Mouse (Mus musculus) layer of hippocampus, adult 11-12 months (tissue): ENCODE results near the gene Ssh2.

ENCODE experiments used
- DNase-seq: peaks from one replicate; pipeline ENCODE4 v3.0.0; 2022; ENCODE audit warnings: low spot score

Ssh2 gene

DNA sequence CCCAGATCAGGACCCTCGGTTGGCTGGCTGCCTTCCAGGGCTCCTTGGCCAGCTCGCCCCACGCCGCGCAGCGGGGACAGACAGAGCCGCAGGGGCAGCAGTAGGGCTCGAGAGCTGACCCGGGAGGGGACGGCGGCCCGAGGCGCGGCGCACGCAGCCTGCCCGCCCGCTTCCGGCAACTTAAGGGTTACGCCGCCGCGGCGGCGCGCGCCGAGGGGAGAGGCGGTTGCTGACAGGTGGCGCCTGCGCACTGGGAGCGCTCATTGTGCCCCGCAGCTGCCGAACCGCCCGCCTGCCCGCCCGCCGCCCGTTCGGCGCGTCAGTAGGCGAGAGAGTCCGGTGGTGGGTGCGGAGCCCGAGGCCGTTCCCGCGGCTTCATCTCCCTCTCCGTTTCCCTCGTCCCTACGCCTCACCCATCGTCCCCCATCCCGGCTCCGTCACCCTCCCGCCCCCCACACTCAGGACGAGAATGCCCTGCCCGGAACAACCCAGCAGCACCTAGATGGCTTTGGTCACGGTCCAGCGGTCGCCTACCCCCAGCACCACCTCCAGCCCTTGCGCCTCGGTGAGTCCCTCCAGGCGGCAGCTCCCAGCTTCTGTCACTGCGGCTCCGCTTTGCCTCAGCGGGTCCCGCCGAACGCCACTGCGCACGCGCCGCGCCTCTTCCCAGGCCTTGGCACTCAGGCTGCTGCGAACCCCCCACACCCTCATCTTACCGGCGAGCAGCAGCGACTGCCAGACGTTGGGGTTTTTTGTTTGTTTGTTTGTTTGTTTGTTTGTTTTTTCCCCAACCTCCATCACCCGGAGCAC, at the start of gene Ssh2:
Ssh2 (plus strand) TSS at position 337 of the 810 bp plus-strand sequence.
- peak; percentile 76 for DNase-seq

DNA sequence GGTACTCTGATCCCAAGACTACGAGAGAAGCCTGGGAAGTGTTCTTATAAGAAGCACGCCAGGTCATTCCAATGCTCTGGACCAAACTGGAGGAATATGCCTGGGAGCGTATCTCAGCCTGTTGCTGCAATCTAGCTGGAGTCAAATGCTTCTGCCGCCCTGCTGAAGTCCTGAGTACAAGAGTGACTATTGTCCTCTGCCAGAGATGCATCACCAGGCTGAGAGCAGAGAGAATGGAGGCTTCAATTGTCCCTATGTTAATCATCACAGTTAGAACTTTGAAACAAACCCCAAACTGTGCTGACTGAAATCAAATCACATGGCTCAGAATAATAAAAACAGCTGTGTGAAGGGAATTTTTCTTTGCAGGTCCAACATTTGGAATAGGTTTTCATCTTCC, 42.4 kb upstream of the Ssh2 start:
- DNase-seq = peak; percentile 19

DNA sequence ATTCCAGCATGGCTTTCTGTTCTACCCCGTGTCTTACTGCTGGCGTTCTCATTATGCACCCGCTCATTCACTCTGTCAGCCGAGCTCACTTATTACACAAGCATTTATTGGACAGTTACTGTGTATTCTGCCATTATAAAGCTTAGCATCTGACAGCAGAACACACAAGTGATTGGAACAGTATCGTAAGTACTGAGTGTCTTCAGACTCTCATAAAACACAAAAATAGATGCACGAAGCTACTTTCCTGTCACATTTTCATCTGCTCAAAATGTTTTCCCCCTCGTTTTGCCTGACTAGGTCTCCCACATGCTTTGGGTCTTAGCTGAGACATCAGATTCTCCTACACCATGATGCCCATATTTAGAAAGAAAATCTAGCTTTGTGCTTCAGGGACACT, 41.6 kb upstream of the Ssh2 start:
- peak; percentile 29 for DNase-seq

DNA sequence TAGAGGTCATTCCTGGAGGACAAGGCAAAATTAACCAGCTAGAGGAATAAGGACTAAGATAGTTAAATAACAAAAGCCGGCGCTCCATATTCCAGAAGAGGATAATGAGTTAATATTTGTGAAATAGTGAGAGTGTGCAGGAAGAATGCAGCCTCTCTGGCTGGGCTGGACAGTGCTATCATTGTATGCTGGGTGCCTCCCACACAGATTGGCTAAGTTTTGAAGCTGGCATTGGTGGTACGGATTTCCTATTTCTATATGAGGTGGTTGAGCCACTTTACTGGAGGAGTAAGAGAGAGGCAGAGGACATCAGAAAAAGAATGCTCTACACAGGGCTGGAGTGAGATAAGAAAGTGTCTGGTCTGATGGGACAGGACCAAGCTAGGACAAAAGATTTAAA, 36.3 kb upstream of the Ssh2 start:
- no peak for DNase-seq

DNA sequence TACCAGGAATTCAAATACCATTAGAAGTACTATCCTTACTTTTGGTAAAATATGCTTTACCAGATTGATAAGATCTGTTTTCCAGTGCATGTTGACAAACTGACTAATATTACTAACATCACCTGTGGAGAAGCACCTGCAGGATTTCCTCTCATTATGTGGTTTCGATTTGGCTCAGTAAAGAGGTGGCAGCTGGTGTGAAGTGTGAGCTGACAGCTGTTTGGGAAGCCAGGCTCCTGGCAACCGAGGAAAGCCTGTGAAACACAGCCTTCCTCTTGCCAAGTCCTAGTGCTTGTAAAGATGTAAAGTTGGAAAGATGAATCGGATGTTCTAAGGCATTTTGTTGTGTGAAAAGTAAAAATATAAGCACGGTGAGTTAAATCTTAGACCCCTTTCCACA, 35.2 kb upstream of the Ssh2 start:
- peak; percentile 55 for DNase-seq

DNA sequence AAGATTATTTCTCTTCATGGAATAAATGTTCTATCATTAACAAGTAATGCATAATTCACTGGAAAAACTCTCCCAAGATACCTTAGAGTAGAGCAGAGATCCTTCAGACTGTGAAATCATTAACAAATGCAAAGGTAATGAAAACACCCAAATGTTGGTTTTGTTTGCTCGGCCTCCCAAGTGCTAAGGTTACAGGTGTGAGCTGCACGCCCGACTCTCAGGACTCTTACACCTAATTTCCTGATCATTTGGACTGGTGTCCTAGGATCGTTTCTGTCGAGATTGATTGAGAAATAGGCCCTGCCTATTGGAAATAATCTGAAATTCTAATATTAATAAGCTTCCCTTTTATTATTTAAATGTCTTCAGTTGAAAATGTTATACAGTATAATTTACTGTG, 34.6 kb upstream of the Ssh2 start:
- no peak for DNase-seq

DNA sequence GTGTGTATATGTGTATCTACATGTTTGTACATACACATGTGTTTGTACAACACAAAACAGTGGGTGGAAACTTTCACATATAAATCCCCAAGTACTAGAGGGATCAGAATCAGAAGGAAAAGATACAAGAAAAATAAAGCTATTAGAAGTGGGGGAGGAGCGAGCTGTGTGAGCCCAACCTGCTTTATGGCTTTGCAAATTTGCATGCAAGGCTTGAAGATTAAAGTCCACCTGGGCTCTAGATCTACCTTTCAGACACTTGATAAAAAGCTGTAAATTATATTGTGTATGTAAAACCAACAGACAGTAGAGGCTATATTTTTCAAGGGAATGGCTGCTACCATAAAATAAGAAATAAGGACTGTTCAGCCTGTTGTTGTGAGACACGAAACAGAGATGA, 34.0 kb upstream of the Ssh2 start:
- DNase-seq = no peak

DNA sequence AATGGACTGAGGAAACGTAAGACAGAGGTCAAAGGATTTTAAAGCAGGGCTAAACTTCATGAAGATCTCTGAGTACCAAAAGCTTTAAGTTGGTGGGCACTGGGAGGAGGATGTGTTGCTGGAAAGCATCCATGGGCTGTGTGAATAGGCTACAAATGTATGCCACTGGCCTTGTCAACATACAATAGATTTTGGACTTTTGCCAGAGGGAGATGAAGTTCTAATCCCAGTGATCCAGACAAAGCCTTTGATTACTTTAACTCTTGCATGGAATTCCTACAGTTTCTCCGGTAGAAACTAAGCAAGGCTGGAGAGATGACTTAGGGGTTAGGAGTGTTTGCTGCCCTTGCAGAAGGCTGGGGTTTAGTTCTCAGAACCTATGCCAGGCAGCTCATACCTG, 33.5 kb upstream of the Ssh2 start:
- DNase-seq = no peak

DNA sequence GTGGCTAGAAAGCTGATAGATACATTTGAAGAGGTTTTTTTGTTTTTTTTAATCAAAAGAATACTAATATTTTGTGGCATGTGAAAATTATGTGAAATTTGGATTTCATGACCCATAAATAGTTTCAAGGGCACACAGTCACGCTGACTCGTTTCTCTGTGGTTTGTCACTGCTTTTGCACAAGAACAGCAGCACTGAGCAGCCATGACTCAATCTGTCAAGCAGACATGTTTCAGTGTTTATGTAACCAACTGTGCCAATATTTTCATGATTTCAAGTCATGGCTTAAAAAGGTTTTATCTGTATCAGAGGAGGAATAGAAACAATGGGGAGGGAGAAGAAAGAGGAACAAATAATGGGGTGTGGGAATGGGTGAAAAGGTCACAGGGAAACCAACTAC, 31.2 kb upstream of the Ssh2 start:
- no peak for DNase-seq

DNA sequence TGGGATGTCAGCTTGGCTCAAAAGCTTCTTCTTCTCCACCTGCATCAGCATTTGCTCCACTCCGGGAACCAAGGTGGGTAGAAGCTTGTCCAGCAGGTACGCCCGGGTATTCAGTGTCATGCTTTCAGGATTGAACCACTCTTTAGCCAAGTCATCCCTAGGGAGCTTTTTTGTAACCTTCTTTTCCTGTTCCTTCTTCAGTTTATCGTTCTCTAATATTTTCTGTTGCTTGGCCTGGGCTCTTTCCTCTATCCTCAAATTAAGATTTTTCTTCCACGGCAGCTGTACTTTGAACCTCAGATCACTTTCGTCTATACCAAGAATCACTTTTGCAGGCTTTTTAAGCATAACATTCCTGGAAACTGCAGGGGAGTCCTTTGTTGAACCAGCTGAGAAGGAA, 27.2 kb upstream of the Ssh2 start, which contains the start of gene Efcab5:
Efcab5 (minus strand) TSS at position 101 of the 400 bp plus-strand sequence.
- no peak for DNase-seq

DNA sequence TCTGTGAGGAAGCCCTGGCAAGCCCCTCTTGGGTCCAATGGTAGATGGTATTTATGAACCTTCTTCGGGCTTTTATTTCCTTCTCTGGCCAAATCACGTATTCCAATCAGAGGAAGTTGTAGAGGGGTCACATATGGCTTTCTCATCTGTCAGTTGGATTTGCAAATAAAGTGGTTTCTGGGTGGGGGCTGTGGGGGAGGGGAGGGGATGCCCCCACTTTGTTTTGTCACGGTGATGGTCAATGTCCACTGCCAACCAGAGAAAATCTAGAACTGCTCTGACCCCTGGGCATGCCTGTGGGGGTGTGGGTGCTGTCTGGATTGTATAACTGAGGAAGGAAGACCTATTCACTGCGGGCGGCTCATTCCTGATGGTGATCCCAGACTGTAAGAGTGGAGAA, 22.7 kb upstream of the Ssh2 start:
- no peak for DNase-seq

DNA sequence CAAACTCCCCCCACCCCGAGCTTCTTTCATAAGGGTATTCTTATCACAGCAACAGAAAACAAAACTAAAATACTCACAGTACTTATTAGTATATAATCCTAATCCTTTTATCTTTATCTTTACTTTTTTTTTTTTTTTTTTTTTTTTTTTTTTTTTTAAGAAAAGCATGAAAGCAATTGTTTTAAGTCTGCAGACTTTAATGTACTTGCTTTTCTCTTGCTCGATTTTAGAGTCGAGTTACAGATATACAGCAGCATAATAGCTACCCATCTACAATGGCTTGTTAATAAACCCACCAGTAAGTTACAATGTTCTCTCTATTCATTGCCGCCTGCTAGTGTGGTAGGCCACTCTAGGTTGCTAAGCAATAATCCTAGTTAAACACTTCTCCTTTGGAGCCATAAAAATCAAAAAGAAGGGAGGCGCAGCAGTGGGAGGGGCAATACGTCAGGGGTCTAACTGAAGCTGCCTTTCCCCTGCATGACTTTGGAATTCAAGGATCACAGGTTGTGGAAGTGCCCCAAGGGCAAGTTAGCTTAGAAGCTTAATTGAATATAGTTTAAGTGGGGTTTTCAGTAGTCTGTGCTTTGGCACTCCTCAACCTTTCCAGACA, 22.0 kb upstream of the Ssh2 start:
- no peak for DNase-seq

DNA sequence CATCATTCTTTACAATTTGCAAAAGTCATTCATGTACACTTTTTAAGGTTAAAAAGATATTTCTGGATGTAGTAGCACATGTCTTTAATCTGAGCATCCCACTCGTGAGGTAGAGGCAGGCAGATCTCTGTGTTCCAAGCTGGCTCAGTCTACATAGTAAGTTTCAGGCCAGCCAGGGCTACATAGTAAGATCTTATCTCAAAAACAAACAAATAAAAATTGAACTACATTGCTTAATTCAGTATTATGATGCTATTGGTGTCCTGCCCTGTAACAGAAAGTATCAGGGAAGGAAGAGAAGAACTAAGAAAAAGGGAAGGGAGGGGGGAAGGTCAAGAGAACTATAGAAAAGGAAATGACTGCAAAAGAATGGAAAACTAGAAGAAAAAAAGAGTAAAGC, 21.3 kb upstream of the Ssh2 start:
- DNase-seq = no peak

DNA sequence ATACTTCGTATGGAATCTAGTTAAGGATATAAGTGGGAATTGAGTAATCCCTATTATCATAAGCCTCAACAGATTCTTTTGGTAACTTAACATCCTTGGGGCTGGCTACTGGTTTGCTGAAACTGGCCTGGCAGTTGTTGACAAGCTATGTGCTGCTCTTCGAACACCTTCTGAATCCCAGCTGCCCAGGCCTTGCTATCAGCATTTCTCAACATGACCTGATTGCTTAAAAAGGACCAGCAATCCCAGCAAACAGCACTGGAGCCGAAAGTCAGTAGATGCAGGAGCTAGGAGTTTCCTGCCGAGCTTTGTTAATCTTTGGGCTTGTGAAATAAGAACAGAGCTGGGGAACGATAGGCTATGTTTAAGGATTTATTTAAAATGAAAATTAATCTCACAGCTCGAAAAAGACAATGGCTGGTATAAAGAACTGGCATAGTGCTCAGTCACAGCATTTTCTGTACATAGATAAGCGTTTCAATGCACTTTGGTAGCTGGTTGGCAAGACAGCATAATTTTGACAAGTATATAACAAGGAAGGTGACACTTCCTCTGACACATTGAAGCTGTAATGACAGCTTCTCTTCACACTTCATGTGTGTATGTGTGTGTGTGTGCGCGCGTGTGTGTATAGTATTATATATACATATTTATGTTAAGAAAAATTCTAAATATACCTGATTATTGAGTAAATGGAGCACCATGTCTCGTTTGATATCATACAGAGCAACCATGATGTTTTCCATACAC, 20.6 kb upstream of the Ssh2 start:
- no peak for DNase-seq

DNA sequence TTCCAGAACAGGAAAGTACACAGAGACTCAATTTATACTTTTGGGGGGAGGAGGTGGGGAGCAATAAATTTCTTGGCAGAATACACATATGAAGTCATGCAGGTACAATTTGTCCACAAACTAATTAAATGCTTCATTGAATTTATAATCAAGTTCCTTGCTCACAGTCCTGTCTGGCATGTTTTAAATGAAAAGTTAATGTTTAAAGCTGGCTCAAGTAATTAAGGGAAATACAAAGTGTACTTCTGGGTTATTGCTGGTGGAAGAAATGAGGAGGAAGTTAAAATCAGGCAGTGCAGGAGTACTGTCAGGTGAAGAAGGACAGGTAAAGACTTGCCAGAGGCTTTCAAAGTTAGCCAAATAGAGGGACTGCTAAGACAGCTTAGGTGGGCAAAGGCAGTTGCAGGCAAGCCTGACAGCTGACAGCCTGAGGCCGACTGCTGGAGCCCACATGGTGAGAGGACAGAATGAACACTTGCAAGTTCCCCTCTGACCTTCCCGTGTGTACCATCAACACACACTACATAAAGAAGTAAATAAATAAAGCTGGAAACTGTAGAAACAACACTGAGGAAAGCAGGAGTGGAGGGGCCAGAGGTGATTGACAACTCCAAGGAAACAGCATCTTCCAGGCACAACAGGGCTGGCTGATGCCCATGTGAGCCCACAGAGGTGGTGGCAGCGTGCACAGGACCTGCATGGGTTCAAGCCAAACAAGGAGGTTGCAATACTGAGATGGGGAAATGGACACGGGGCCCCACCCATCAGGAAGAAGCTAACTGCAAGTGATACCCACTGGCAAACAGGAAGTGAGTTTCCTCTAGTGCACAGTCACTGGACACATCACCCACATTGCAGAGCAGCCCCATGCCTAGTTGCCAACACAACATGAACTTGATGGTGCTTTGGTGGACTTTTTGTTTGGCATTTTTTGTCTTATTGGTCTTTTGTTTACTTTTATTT, 19.6 kb upstream of the Ssh2 start:
- no peak for DNase-seq

DNA sequence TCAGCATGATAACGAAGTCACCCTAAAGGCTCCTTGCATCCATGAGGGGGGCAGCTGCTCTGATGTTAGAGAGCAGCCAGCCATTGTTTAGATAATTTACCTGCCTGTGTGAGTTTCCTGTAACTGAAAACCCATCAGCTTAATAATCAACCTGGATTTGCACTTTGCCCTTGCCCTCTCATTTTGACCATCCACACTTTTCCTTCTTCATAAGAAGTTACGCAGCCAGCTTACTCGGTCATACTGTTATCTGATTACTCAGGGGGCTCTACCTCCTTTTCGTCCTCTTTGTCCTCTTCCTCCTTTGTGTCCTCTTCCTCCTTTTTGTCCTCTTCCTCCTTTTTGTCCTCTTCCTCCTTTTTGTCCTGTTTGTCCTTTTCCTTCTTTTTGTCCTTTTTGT, 16.5 kb upstream of the Ssh2 start:
- DNase-seq = no peak

DNA sequence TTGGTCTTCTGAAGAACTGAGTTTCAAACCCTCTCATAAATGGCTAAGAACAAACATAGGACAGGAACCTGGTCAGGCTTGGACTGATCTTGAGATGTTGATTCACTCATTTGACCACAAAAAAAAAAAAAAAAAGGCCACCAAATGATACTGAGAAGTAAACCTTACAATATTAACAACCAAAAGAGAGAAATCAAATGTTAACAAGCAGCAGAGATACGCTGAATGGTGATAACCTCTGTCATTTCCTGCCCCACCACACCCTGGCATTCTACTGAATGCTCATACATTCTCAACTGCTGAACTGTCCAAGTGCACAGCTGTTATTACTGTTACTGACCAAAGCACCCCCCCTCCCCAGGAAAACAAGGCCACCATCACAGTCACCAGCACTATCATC, 15.4 kb upstream of the Ssh2 start:
- no peak for DNase-seq

DNA sequence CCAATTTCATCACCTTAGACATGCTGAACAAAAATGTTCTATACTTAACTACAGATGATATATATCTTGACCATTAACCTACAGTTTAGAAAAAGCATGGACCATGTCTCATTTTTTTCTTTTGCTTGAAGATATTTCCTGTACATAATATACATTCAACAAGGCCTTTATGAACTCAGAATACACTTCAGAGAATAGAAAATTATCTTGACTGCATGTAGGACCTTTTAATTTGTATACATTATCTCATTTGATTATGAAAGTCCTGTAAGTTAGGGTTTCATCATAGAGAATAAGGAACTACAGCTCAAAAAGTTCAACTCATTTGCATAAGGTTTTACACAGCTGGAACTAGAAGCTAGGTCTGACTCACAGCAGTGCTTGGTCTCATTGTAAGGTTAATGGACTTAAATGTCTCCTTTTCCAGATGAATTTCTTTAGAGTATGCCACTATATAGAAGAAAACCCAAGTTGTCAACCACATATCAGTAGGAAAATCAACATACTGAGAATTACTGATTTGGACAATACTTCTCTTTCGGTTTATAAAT, 1.9 kb upstream of the Ssh2 start:
- DNase-seq = no peak

DNA sequence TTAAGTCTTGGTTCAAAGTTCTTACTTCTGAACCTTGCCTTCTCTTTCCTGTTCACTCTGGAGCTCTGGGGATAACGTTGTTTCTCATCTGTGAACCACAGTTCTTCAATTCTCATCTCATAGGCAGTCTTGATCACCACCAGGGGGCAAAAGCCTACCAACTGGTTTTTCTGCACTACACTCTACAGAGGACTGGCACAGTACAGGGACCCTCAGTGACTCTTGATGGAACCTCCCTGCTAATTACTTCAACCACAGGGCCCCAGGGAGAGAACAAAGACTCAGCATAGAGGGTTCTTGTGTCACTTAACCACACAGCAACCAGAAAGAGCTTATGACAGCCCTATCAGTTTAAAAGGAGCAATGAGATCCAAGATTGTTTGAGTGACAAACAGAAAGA, 1.3 kb upstream of the Ssh2 start:
- peak; percentile 76 for DNase-seq

DNA sequence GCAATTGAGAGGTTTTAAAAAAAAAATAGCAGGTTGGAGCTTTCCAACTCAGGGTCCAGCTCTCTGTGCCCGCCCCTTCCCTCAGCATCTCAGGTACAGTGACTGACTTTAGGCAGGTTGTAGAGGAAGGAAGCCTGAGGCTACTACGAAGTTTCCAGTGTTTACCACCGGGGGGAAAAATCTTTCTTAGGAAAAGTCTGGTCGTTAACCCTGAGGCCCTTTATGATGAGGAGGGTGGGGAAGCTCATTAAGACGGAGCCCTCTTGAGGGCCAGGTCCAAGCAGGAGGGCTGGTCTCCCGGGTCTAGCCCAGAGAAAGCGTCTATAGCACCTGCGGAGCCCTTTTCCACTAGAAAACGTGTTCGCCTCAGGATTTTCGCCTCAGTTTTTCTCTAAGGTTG, 604 bp upstream of the Ssh2 start:
- no peak for DNase-seq

DNA sequence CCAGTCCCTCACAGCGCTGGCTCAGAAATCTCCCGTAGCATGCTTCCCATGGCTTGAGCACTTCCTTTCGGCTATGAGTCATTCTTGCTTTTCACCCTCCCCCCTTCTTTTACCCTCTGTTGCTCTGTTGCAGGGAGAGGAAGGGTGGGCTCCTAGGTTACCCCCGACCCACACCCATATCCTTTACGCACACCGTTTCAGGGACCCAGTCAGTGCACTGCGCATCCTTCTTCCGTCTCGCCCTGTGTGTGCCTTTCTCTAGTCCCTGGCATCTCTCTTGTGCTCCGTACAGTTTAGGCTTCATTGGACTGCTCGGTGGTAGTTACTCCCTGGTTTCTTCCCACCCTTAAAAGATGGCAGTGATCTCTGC, 659 bp downstream of the Ssh2 start:
- DNase-seq = peak; percentile 39

DNA sequence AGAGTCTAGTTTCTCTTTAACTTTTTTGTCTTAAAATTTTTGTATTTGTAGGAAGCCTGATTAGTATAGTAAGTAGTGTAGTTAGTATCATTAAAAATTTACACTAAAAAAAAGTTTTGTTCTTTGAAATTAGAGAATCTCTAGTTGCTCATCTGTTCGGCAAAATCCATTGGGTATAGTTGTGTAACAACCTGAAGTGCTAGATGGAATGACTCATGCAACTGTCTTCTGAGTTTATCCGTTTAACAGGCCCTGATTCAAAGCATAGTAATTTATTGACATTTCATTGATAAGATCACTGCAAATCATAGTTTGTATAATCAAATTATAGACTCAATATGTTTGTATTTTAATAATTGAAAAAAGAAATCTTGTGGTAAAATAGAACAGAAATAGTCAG, 14.7 kb downstream of the Ssh2 start:
- DNase-seq = no peak
